Mouse (Mus musculus): ENCODE results near the gene Tbkbp1.
"Not testable (repeated sequence)": the region's sequence is repeated elsewhere in the genome, so short reads cannot be mapped to it uniquely, and the experiment has no call there.

GRCm38 (mm10) chr11:97189645-97190044, 38.4 kb upstream of the Tbkbp1 start:
- not testable (repeated sequence) for TF ChIP-seq CTCF (conservative IDR thresholded peaks at IDR 0.05; ENCODE audit: insufficient read depth, insufficient read length, low read depth, low read length); POLR2A (IDR thresholded peaks at IDR 0.05; ENCODE audit: low read depth, low read length)
